Mouse (Mus musculus) stomach, embryonic 15.5 days (tissue): ENCODE data around the gene Mark1. TPM values are rescaled to one million over a fixed set of nuclear protein-coding genes. Genes with fewer than 3 reads are reported as not detected.

Experiments used
- ATAC-seq: fragments of 200-750 bp; cut with Nextera tagmentation; 2 replicates; pipeline ENCODE4 v1.8.0; 2017; ENCODE audit warnings: low read depth, moderate number of reproducible peaks, moderate TSS enrichment; ENCODE audit not compliant: insufficient read depth, low FRiP score
- H3K27ac ChIP-seq: fragments of 300-500 bp; sonication (generic); 2 replicates; pipeline ENCODE4 v1.5.1; 2015; ENCODE audit warnings: mild to moderate bottlenecking, inconsistent platforms
- H3K27me3 ChIP-seq: fragments of 300-500 bp; sonication (generic); replicated peaks from 2 replicates; pipeline ENCODE4 v1.6.1; 2015; ENCODE audit warnings: inconsistent platforms
- H3K36me3 ChIP-seq: fragments of 300-500 bp; sonication (generic); 2 replicates; pipeline ENCODE4 v1.6.1; 2015; ENCODE audit warnings: inconsistent platforms
- H3K4me1 ChIP-seq: fragments of 300-500 bp; sonication (generic); 2 replicates; pipeline ENCODE4 v1.6.1; 2015; ENCODE audit warnings: inconsistent platforms
- H3K4me2 ChIP-seq: fragments of 300-500 bp; sonication (generic); 2 replicates; pipeline ENCODE4 v1.6.1; 2015; ENCODE audit warnings: mild to moderate bottlenecking, inconsistent platforms
- H3K4me3 ChIP-seq: fragments of 300-500 bp; sonication (generic); replicated peaks from 2 replicates; pipeline ENCODE4 v1.5.1; 2015; ENCODE audit warnings: inconsistent platforms
- H3K9ac ChIP-seq: fragments of 300-500 bp; sonication (generic); 2 replicates; pipeline ENCODE4 v1.6.1; 2015; ENCODE audit warnings: inconsistent platforms
- H3K9me3 ChIP-seq: fragments of 300-500 bp; sonication (generic); 2 replicates; pipeline ENCODE4 v1.6.1; 2016; ENCODE audit warnings: inconsistent platforms
- WGBS: fragments of 180-500 bp; shearing (Covaris S2); methylation state at CpG from one replicate; pipeline ENCODE4 v1.1.7; 2015; 5-methylcytosine and 5-hydroxymethylcytosine counted together
- polyA plus RNA-seq: library from polyadenylated mRNA; unstranded; fragments of >200 nt; fragmentation: Nextera tagmentation; extraction: Ambion mirVana; gene quantifications from 2 replicates; pipeline ENCODE4 v1.2.1, GENCODE M21; 2015

Mark1 gene
- polyA plus RNA-seq, 1 experiment from 2014 or later = 2.8 TPM

GRCm38 (mm10) chr1:184860276-184860675 lies 139.1 kb downstream of the Mark1 start:
- no peak overlapping the region for H3K9ac ChIP-seq
- H3K36me3 ChIP-seq = no peaks in the 10 kb centered on the region
- H3K27ac ChIP-seq = peak overlapping the region; percentile 13; the same call in 1 of the 2 replicates
- no peak overlapping the region for H3K4me2 ChIP-seq
- no peak for ATAC-seq
- H3K9me3 ChIP-seq = no peaks in the 10 kb centered on the region
- 39% methylated on average over 3 of the region's 3 CpGs for WGBS
- no peaks in the 10 kb centered on the region for H3K4me1 ChIP-seq
- H3K27me3 ChIP-seq = no peaks in the 10 kb centered on the region
- no peak overlapping the region for H3K4me3 ChIP-seq

GRCm38 (mm10) chr1:184858253-184858652 lies 141.1 kb downstream of the Mark1 start:
- WGBS = 79% methylated on average over 1 of the region's 1 CpGs
- no peaks in the 10 kb centered on the region for H3K27me3 ChIP-seq
- H3K4me3 ChIP-seq = no peak overlapping the region
- no peaks in the 10 kb centered on the region for H3K9me3 ChIP-seq
- H3K9ac ChIP-seq = no peak overlapping the region
- no peak overlapping the region for H3K4me2 ChIP-seq
- no peaks in the 10 kb centered on the region for H3K4me1 ChIP-seq
- no peak overlapping the region for H3K27ac ChIP-seq
- ATAC-seq = no peak
- no peaks in the 10 kb centered on the region for H3K36me3 ChIP-seq

- H3K4me2 ChIP-seq = no peak overlapping the region
- H3K4me3 ChIP-seq = no peak overlapping the region
- WGBS = 84% methylated on average over 9 of the region's 9 CpGs
- H3K27ac ChIP-seq = no peak overlapping the region
- no peaks in the 10 kb centered on the region for H3K36me3 ChIP-seq
- H3K9me3 ChIP-seq = no peaks in the 10 kb centered on the region
- H3K4me1 ChIP-seq = peaks cover under 1% of the 10 kb centered on the region; the same call in 1 of the 2 replicates
- no peak overlapping the region for H3K9ac ChIP-seq
- no peaks in the 10 kb centered on the region for H3K27me3 ChIP-seq
- no peak for ATAC-seq
These were observed 142.2 kb downstream of the Mark1 start for GRCm38 (mm10) chr1:184857216-184857615.

GRCm38 (mm10) chr1:184853922-184854321 lies 145.4 kb downstream of the Mark1 start:
- H3K36me3 ChIP-seq = no peaks in the 10 kb centered on the region
- 42% methylated on average over 3 of the region's 3 CpGs for WGBS
- H3K4me2 ChIP-seq = peak overlapping the region; percentile 40; the same call in 1 of the 2 replicates
- no peak for ATAC-seq
- peak overlapping the region; percentile 44; the same call in 1 of the 2 replicates for H3K27ac ChIP-seq
- H3K27me3 ChIP-seq = no peaks in the 10 kb centered on the region
- H3K4me3 ChIP-seq = no peak overlapping the region
- H3K4me1 ChIP-seq = peaks cover 6% of the 10 kb centered on the region; the same call in 1 of the 2 replicates
- no peak overlapping the region for H3K9ac ChIP-seq
- no peaks in the 10 kb centered on the region for H3K9me3 ChIP-seq

GRCm38 (mm10) chr1:184853339-184853738 lies 146.0 kb downstream of the Mark1 start:
- H3K9ac ChIP-seq = no peak overlapping the region
- peak overlapping the region; percentile 12; the same call in 1 of the 2 replicates for H3K4me3 ChIP-seq
- ATAC-seq = peak; percentile 34; the same call in 1 of the 2 replicates

GRCm38 (mm10) chr1:184851741-184852618 lies 147.4 kb downstream of the Mark1 start:
- no peaks in the 10 kb centered on the region for H3K36me3 ChIP-seq
- peak overlapping the region; percentile 48 for H3K27ac ChIP-seq
- H3K9me3 ChIP-seq = no peaks in the 10 kb centered on the region
- H3K4me1 ChIP-seq = peaks cover 6% of the 10 kb centered on the region; the same call in 1 of the 2 replicates
- H3K27me3 ChIP-seq = no peaks in the 10 kb centered on the region
- peak overlapping the region; percentile 51 for H3K4me2 ChIP-seq
- no peak overlapping the region for H3K9ac ChIP-seq
- ATAC-seq = peak; percentile 87
- H3K4me3 ChIP-seq = no peak overlapping the region
- 15% methylated on average over 31 of the region's 31 CpGs for WGBS

More at GRCm38 (mm10) chr1:184853339-184853738, 146.0 kb downstream of the Mark1 start:
- no peaks in the 10 kb centered on the region for H3K36me3 ChIP-seq
- peak overlapping the region; percentile 40 for H3K4me2 ChIP-seq
- H3K9me3 ChIP-seq = no peaks in the 10 kb centered on the region
- peaks cover 6% of the 10 kb centered on the region; the same call in 1 of the 2 replicates for H3K4me1 ChIP-seq
- no peaks in the 10 kb centered on the region for H3K27me3 ChIP-seq
- WGBS = 24% methylated on average over 5 of the region's 5 CpGs
- peak overlapping the region; percentile 44 for H3K27ac ChIP-seq

- 43% methylated on average over 7 of the region's 7 CpGs for WGBS
- Histone ChIP-seq H3K27me3 (no peaks in the 10 kb centered on the region), H3K4me1 (peaks cover 6% of the 10 kb centered on the region; the same call in 1 of the 2 replicates), H3K36me3 (no peaks in the 10 kb centered on the region), H3K9me3 (no peaks in the 10 kb centered on the region), H3K9ac (no peak overlapping the region), H3K27ac (peak overlapping the region; percentile 41), H3K4me2 (no peak overlapping the region), H3K4me3 (no peak overlapping the region)
- ATAC-seq = no peak
These were observed 148.2 kb downstream of the Mark1 start for GRCm38 (mm10) chr1:184851166-184851565.

GRCm38 (mm10) chr1:184846973-184847372 lies 152.4 kb downstream of the Mark1 start:
- no peak for ATAC-seq
- H3K27ac ChIP-seq = no peak overlapping the region
- peaks cover 13% of the 10 kb centered on the region for H3K4me1 ChIP-seq
- H3K27me3 ChIP-seq = no peaks in the 10 kb centered on the region
- WGBS = 44% methylated on average over 3 of the region's 3 CpGs
- H3K9ac ChIP-seq = no peak overlapping the region
- peak overlapping the region; percentile 95 for H3K4me2 ChIP-seq
- H3K9me3 ChIP-seq = no peaks in the 10 kb centered on the region
- H3K36me3 ChIP-seq = no peaks in the 10 kb centered on the region
- H3K4me3 ChIP-seq = peak overlapping the region; percentile 81; the same call in 1 of the 2 replicates

Other genes with a start within 250 kb of the Mark1 start
- gene Marc1, start 188.3 kb downstream of the Mark1 start, polyA plus RNA-seq = 0.83 and 2.0 TPM in 2 replicates
- gene Marc2, start 153.1 kb downstream of the Mark1 start, polyA plus RNA-seq = 256 and 262 TPM in 2 replicates
- gene C130074G19Rik, start 116.4 kb downstream of the Mark1 start, polyA plus RNA-seq = 2.0 and 2.5 TPM in 2 replicates
- gene Rab3gap2, start 204.5 kb upstream of the Mark1 start, polyA plus RNA-seq = 20.1 and 21.9 TPM in 2 replicates